Mouse (Mus musculus): ENCODE data around the gene Psmd2. TPM values are rescaled to one million over a fixed set of nuclear protein-coding genes. Genes with fewer than 3 reads are reported as not detected.

Gene Psmd2
- polyA plus RNA-seq, 1 experiment from 2014 or later, result 202 TPM

MicroRNAs encoded within 50 kb of the gene (microRNA counts, 519-probe panel; counts per million panel counts)
- microRNA mmu-miR-1224, result 2,547 counts per million, percentile 54 among the panel's probes with 10 or more counts

Small RNAs within 50 kb of the gene (microRNA-seq; reads per million reads assigned to microRNA genes)
- 2.3 reads per million, percentile 3 among the genes with 10 or more reads in this experiment for gene Mir1224

Other genes with a start within 250 kb of the Psmd2 start
- 55.5 and 60.5 TPM in 2 replicates for gene Abcc5, start 225.3 kb upstream of the Psmd2 start, polyA plus RNA-seq (2015; fragmentation: Nextera tagmentation; extraction: Ambion mirVana)
- 66.6 and 75.9 TPM in 2 replicates for gene Eif2b5, start 152.8 kb upstream of the Psmd2 start, polyA plus RNA-seq (2015; fragmentation: Nextera tagmentation; extraction: Ambion mirVana)
- 16.9 and 24.3 TPM in 2 replicates for gene Dvl3, start 134.7 kb upstream of the Psmd2 start, polyA plus RNA-seq (2015; fragmentation: Nextera tagmentation; extraction: Ambion mirVana)
- gene Ap2m1, start 116.2 kb upstream of the Psmd2 start, polyA plus RNA-seq (2015; fragmentation: Nextera tagmentation; extraction: Ambion mirVana), result 440 and 469 TPM in 2 replicates
- gene Abcf3, start 103.1 kb upstream of the Psmd2 start, polyA plus RNA-seq (2015; fragmentation: Nextera tagmentation; extraction: Ambion mirVana), result 47.1 and 50.5 TPM in 2 replicates
- gene Vwa5b2, start 62.2 kb upstream of the Psmd2 start, polyA plus RNA-seq (2015; fragmentation: Nextera tagmentation; extraction: Ambion mirVana), result 0.09 and 0.80 TPM in 2 replicates
- gene Eef1akmt4, start 40.1 kb upstream of the Psmd2 start, polyA plus RNA-seq (2015; fragmentation: Nextera tagmentation; extraction: Ambion mirVana), result 13.4 and 17.6 TPM in 2 replicates
- not detected in 2 replicates for gene Gm49333, start 40.0 kb upstream of the Psmd2 start, polyA plus RNA-seq (2015; fragmentation: Nextera tagmentation; extraction: Ambion mirVana)
- gene Alg3, start 39.9 kb upstream of the Psmd2 start, polyA plus RNA-seq (2015; fragmentation: Nextera tagmentation; extraction: Ambion mirVana), result 23.6 and 30.7 TPM in 2 replicates
- gene Camk2n2, start 30.4 kb upstream of the Psmd2 start, polyA plus RNA-seq (2015; fragmentation: Nextera tagmentation; extraction: Ambion mirVana), result 0.31 and 0.46 TPM in 2 replicates
- gene Ece2, start 21.8 kb upstream of the Psmd2 start, polyA plus RNA-seq (2015; fragmentation: Nextera tagmentation; extraction: Ambion mirVana), result 0.93 and 1.5 TPM in 2 replicates
- gene Eif4g1, start 16.7 kb downstream of the Psmd2 start, polyA plus RNA-seq (2015; fragmentation: Nextera tagmentation; extraction: Ambion mirVana), result 95.3 and 129 TPM in 2 replicates
- gene Fam131a, start 41.6 kb downstream of the Psmd2 start, polyA plus RNA-seq (2015; fragmentation: Nextera tagmentation; extraction: Ambion mirVana), result 7.1 and 9.0 TPM in 2 replicates
- 41.0 and 54.5 TPM in 2 replicates for gene Polr2h, start 66.0 kb downstream of the Psmd2 start, polyA plus RNA-seq (2015; fragmentation: Nextera tagmentation; extraction: Ambion mirVana)
- gene Clcn2, start 66.1 kb downstream of the Psmd2 start, polyA plus RNA-seq (2015; fragmentation: Nextera tagmentation; extraction: Ambion mirVana), result 3.8 and 6.5 TPM in 2 replicates
- 1.1 and 2.2 TPM in 2 replicates for gene Chrd, start 81.5 kb downstream of the Psmd2 start, polyA plus RNA-seq (2015; fragmentation: Nextera tagmentation; extraction: Ambion mirVana)
- 0.08 and 0.34 TPM in 2 replicates for gene Thpo, start 82.9 kb downstream of the Psmd2 start, polyA plus RNA-seq (2015; fragmentation: Nextera tagmentation; extraction: Ambion mirVana)